Mouse (Mus musculus) brain, embryonic 14.5 days (tissue): ENCODE results near the gene Nucks1. TPM values are rescaled to one million over a fixed set of nuclear protein-coding genes. Genes with fewer than 3 reads are reported as not detected.

Experiments used
- DNase-seq: peaks from one replicate; pipeline ENCODE4 v3.0.0-alpha.2; 2011; ENCODE audit warnings: low read depth
- CTCF ChIP-seq: fragments of 200-500 bp; IDR thresholded peaks from 2 replicates; pipeline ENCODE4 v1.5.1; 2012; ENCODE audit warnings: inconsistent platforms, mild to moderate bottlenecking, moderate library complexity, borderline replicate concordance; ENCODE audit not compliant: insufficient read depth, insufficient read length; ENCODE audit errors: extremely low read depth
- POLR2A ChIP-seq: fragments of 200-500 bp; IDR thresholded peaks from 2 replicates; pipeline ENCODE4 v1.6.1; 2012; ENCODE audit warnings: mild to moderate bottlenecking, inconsistent platforms, borderline replicate concordance; ENCODE audit not compliant: poor library complexity, insufficient read depth, insufficient read length, severe bottlenecking; ENCODE audit errors: extremely low read depth
- polyA plus RNA-seq: library from polyadenylated mRNA; depleted of rRNA; stranded (reverse); fragments of >200 nt; gene quantifications from 2 replicates; pipeline ENCODE4 v1.2.3, GENCODE M21; 2012

Gene Nucks1
- polyA plus RNA-seq, 1 experiment = 58.8 TPM

DNA sequence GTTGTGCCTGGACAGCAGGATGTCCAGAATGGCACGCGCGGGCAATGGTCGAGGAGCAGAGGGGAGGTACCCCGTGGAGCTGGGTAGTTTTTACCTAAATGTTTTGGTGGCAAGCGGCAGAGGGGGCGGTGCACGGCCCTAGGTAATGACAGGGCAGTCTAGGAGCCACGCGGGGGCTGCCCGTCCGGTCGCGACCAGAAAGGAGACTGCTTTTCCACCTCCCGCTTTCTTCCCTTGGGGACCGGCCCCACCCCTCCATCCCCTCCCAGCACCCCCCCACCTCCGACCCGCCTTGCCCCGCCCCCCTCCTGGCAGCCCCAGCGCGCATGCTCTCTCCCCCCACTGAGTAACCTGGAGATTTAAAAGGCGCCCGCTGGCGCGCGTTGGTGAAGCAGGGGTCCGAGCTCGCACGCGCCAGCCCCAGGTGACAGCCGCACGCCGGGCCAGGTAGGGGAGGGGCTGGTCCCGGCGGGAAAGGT is 52.3 kb downstream of the Nucks1 start, which contains the start of gene Slc45a3:
TSS of gene Slc45a3 (plus strand) at position 362 of the 479 bp plus-strand sequence.
- DNase-seq = peak; percentile 67
- no peak for TF ChIP-seq POLR2A
- TF ChIP-seq CTCF = no peak

GRCm38 (mm10) chr1:131963085-131963951 is 53.0 kb downstream of the Nucks1 start:
- peak; percentile 27 for DNase-seq
- TF ChIP-seq POLR2A (no peak), CTCF (no peak)

GRCm38 (mm10) chr1:131964100-131964499 is 53.8 kb downstream of the Nucks1 start:
- TF ChIP-seq POLR2A (no peak), CTCF (no peak)
- no peak for DNase-seq

- DNase-seq = no peak
- TF ChIP-seq CTCF (no peak), POLR2A (no peak)
Measured at GRCm38 (mm10) chr1:131964580-131964979, 54.2 kb downstream of the Nucks1 start.

DNA sequence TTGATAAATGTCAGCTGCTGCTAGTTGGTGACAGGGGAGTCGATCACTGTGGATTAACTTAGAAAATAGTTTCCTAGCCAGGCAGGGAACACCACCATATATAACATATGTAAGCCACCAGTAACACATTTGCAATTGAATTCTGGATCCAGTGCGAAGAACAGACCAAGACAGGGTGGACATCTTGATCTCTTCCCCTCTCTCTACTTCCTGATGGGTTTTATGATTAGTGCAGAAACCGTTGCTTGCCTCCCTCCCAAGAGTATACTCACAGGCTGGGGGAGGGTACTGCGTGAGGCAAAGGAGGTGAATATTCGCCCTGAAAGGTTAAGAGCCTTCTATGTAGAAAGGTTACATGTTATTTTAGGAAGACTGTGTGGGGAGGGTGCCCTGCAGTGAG is 55.5 kb downstream of the Nucks1 start:
- TF ChIP-seq CTCF (no peak), POLR2A (no peak)
- no peak for DNase-seq

DNA sequence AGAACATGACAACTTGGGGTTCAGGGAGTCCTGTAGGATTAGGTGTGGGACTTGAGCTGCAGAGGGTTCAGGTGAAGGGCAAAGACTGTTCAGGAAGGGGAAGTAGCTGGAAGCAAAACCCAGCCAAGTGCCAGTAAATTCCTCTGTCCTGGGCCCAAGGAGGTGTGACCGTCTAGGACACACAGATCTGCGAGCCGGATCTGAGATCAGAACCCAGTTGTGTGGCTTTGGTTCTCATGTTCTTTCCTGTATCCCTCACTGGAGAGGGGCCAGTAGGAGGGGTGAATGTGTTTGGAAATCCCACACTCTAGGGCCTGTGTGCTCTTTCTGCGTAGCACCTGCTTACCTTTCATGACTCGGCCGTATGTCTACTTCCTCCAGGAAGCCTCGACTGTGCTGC is 57.0 kb downstream of the Nucks1 start:
- TF ChIP-seq POLR2A = no peak
- no peak for DNase-seq

DNA sequence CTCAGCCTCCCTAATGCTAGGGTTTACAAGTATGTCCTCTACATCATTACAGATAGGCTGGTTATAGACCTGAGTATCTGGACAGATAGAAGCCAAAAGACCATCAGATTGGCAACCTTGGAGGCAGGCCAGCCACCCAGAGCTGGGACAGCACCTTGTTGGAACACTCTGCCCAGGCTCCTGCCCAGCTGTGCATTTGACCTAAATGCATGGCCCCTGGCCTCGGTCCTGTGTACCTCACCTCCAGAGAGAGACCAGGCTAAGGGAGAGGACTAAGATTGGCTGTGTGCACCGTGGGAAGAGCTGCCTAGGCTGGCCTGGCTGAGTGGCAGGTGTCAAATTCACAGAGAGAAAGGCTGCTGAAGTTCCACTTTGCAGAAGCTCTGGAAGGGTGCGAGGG is 58.2 kb downstream of the Nucks1 start:
- no peak for DNase-seq
- TF ChIP-seq CTCF (no peak), POLR2A (no peak)

DNA sequence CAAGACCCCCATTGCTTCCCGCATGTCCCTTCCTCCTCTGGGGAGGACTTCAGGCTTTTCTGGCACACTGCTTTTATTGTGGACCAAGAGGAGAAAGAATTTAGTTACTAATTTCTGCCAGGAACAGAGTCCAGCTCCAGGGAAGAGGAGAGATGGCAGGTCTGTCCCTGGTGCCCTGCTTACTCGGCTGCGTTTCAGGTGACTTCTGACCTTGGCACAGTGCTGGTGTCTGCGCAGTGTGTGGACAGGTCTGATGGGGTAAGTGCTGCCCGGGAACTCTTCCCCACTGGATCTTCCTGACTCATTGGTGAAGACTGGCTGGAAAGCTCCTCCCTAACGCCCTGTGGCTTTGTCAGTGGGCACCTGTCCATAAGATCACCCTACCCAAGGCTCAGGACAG is 58.6 kb downstream of the Nucks1 start:
- TF ChIP-seq CTCF (no peak), POLR2A (no peak)
- no peak for DNase-seq

- TF ChIP-seq POLR2A = no peak
- no peak for TF ChIP-seq CTCF
- DNase-seq = no peak
Measured at GRCm38 (mm10) chr1:131969825-131970224, 59.5 kb downstream of the Nucks1 start.

DNA sequence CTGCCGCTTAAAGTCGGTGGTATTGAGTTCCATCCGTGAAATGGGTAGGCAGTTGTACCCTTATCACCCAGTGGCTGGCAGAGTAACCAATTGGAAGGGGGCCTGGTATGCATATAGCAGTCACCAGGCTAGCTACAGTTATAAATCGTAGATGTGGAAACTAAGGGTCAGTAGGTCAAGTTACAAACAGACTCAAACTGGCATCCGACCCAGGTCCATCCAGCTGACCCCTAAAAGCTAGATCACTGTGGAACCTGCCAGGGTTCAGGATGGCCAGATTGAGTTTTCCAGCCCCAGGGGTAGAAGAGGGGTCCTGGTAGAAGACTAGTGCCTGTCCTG is 60.0 kb downstream of the Nucks1 start:
- no peak for DNase-seq
- TF ChIP-seq CTCF = no peak
- TF ChIP-seq POLR2A = no peak

DNA sequence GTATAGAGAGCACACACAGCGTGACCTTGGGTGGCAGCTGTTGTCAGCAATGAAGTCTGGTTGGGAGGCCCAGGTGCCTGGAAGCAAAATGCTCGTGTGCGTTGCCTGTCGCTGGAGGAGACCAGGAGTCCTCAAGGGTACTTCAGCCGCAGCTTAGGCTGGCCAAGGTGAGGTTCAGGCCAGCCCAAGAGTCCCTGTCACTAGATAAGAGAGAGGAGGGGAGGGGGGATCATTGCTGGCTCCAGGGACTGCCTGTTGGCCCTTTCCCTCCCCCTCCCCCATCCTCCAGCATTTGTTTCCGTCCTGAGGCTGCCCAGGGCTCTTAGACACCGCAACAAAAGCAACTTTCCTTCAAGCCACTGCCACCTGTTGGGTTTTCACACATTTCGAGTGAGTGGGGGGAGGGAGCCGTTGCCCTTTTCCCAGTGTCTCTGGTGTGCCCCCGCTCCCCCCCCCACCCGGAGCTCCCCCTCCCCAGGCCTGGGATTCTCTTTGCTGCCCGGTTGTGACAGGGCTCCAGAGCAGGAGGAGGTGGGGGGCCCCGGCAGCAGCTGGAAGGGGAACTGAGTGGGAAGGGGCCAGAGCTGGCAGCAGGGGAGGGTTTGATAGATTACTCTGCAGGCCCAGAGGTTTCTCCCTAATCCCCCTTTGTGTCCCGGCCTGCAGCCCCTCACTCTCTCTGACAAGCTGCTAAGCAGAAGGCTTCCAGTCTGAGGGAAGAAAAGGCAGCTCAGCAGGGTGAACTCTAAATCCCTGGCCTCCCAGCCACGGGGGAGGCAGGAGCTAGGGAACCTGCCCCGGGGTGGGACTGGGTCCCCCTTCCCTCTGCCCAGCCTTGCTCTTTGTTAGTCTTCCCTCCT is 60.6 kb downstream of the Nucks1 start:
- TF ChIP-seq POLR2A (no peak), CTCF (no peak)
- DNase-seq = peak; percentile 89

DNA sequence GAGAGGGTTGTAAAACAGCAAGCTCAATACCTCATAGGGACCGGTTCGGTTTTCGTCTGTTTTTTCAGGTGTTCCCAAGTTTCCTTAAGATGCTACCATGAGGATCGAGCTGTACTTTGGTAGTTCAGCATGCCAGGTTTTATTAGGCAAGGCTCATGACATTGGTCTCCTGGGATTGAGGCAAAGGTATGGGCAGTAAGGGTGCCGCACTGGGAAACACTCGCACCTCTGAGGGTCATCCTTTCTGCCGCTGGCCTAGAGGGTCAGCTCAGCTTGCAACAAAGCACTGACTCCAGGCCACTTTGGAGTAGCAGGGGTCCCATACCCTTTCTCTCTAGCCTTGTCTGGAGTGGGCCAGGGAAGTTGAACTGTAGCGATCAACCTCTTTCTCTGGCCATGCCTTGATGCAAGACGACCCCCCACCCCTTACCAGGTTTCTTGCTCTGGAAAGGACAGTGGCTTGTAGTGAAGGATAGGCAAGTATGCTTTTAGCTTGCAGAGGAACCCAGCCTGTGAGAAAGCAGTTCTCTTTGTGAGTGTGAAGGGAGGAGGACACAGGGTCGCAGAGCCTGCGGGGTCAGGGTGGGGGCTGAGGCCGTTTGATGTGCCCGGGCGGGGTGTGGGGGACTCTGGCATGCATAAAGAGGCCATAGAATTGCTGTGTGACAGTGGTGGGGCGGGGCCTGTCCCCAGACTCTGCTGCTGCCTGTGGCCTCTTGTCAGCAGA is 61.6 kb downstream of the Nucks1 start:
- TF ChIP-seq POLR2A (no peak), CTCF (no peak)
- DNase-seq = peak; percentile 75
